Mouse (Mus musculus) lung, adult 10 weeks (tissue): ENCODE data around the gene Krtcap3. TPM values are rescaled to one million over a fixed set of nuclear protein-coding genes. Genes with fewer than 3 reads are reported as not detected.

Experiments
- polyA plus RNA-seq: library from polyadenylated mRNA; stranded (reverse); fragments of 350-450 nt; fragmentation: Illumina TruSeq; extraction: RNeasy Lipid Tissue Mini Kit (QIAGEN cat#74804); gene quantifications from one replicate; pipeline ENCODE4 v1.2.3, GENCODE M21; 2014; ENCODE audit warnings: low read depth, low replicate concordance; ENCODE audit not compliant: insufficient read depth

Krtcap3 gene
- polyA plus RNA-seq: 30.6 TPM

GRCm38 (mm10) chr5:31251541-31252101, at the start of gene Krtcap3:
Gene Krtcap3, plus strand, starts transcription at chr5:31251691.

GRCm38 (mm10) chr5:31201742-31202590, 49.5 kb upstream of the Krtcap3 start, which contains the start of gene Zfp513:
Gene Zfp513, minus strand, starts transcription at chr5:31202303.

GRCm38 (mm10) chr5:31220448-31221303, 30.8 kb upstream of the Krtcap3 start, which contains the start of gene Ppm1g:
Gene Ppm1g, minus strand, starts transcription at chr5:31220687.

GRCm38 (mm10) chr5:31240637-31241521, 10.6 kb upstream of the Krtcap3 start, which contains the start of the genes Nrbp1 and Gm9970:
Gene Nrbp1, plus strand, starts transcription at chr5:31240864.
Gene Gm9970, minus strand, starts transcription at chr5:31241232.

GRCm38 (mm10) chr5:31290521-31291360, 39.2 kb downstream of the Krtcap3 start, which contains the start of gene Ift172:
Gene Ift172, minus strand, starts transcription at chr5:31291116.

GRCm38 (mm10) chr5:31295606-31296141, 44.2 kb downstream of the Krtcap3 start, which contains the start of gene Fndc4:
Gene Fndc4, minus strand, starts transcription at chr5:31296080.

GRCm38 (mm10) chr5:31297047-31297757, 45.7 kb downstream of the Krtcap3 start, which contains the start of gene Gckr:
Gene Gckr, plus strand, starts transcription at chr5:31297443.

Other genes with a start within 250 kb of the Krtcap3 start
- gene Atraid, start 203.4 kb upstream of the Krtcap3 start, polyA plus RNA-seq: 135 TPM
- gene Slc5a6, start 202.8 kb upstream of the Krtcap3 start, polyA plus RNA-seq: 4.2 TPM
- gene Cad, start 196.9 kb upstream of the Krtcap3 start, polyA plus RNA-seq: 5.8 TPM
- not detected for gene Dnajc5g, start 145.4 kb upstream of the Krtcap3 start, polyA plus RNA-seq
- gene Slc30a3, start 143.5 kb upstream of the Krtcap3 start, polyA plus RNA-seq: not detected
- 3.1 TPM for gene Trim54, start 135.0 kb upstream of the Krtcap3 start, polyA plus RNA-seq
- not detected for gene Ucn, start 112.9 kb upstream of the Krtcap3 start, polyA plus RNA-seq
- gene Mpv17, start 97.4 kb upstream of the Krtcap3 start, polyA plus RNA-seq: 41.2 TPM
- 0.18 TPM for gene Gm29609, start 71.8 kb upstream of the Krtcap3 start, polyA plus RNA-seq
- gene Gtf3c2, start 71.5 kb upstream of the Krtcap3 start, polyA plus RNA-seq: 14.1 TPM
- gene Snx17, start 58.5 kb upstream of the Krtcap3 start, polyA plus RNA-seq: 69.2 TPM
- gene Eif2b4, start 58.3 kb upstream of the Krtcap3 start, polyA plus RNA-seq: 24.8 TPM
- gene Zfp513, start 49.4 kb upstream of the Krtcap3 start, polyA plus RNA-seq: 12.8 TPM
- gene Ppm1g, start 31.0 kb upstream of the Krtcap3 start, polyA plus RNA-seq: 39.6 TPM
- gene Nrbp1, start 10.8 kb upstream of the Krtcap3 start, polyA plus RNA-seq: 61.9 TPM
- gene Gm9970, start 10.5 kb upstream of the Krtcap3 start, polyA plus RNA-seq: not detected
- gene Ift172, start 39.4 kb downstream of the Krtcap3 start, polyA plus RNA-seq: 26.8 TPM
- gene Fndc4, start 44.4 kb downstream of the Krtcap3 start, polyA plus RNA-seq: 6.1 TPM
- gene Gckr, start 45.8 kb downstream of the Krtcap3 start, polyA plus RNA-seq: not detected
- gene Zfp512, start 200.7 kb downstream of the Krtcap3 start, polyA plus RNA-seq: 9.9 TPM
- gene 4930548H24Rik, start 234.0 kb downstream of the Krtcap3 start, polyA plus RNA-seq: not detected
- 12.7 TPM for gene Gpn1, start 243.1 kb downstream of the Krtcap3 start, polyA plus RNA-seq